Mouse (Mus musculus): ENCODE results near the gene Tas2r136.

Gene Tas2r136

DNA sequence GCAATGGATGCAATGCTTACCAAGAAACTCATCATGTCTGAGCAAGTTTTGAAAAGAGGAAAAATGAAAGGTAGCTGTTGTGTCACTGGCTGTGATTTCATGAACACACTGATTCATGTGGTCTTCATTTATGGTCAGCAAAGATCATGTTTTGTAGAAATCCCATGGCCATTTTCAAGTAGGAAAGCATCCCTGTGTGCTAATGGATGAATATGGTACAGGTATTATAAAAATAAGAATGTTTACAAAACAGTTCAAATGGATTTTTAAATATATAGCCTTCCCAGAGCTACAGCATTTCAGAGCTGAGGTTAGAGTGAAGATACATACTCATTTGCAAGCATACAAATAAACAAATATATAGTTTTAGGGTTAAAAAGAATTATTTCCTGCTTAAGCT, at the start of gene Tas2r136:
Gene Tas2r136 (minus strand): TSS at position 101 of the 400 bp plus-strand sequence.
- no peak for DNase-seq (ENCODE audit: low spot score in 2 of 2)

DNA sequence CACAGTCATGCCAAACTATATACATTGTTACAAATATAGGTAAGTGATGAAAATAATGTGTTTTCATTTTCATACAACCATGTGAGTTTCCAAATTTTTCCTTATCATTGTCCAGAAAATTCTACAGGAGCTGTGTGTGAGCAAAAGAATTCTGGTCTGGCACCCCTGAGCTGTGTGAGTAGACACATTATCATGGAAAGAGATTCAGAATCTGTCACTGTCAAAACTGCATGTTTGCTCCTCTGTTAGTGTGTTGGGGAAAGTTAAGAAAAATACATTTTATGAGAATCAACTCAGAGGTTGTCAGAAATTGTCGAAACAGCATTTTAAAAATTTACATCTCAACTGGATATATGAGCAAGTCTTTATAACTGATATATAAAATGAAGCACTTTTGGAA, 24.6 kb upstream of the Tas2r136 start, which contains the start of gene Tas2r117:
Gene Tas2r117 (plus strand): TSS at position 301 of the 400 bp plus-strand sequence.
- DNase-seq (ENCODE audit: low spot score in 2 of 2), result no peak

DNA sequence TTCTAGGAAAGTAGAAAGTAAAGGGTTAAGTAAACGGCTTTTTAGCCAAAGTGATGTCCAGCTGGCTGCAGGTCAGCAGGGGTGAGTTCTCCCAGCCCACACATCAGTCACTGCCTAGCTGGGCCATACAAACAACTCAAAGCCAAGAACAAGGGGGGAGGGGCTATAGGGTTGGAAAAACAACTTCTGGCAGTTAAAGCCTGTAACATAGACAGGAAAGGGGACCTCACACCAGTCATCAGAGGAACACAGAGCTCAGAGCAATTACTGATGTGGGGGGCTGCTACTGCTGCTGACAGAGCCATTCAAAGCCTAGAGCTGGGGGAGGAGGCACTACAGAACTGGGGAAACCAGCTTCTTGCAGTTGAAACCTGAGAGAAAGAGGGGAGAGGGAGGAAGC, 17.4 kb upstream of the Tas2r136 start:
- no peak for DNase-seq (ENCODE audit: low spot score in 2 of 2)

DNA sequence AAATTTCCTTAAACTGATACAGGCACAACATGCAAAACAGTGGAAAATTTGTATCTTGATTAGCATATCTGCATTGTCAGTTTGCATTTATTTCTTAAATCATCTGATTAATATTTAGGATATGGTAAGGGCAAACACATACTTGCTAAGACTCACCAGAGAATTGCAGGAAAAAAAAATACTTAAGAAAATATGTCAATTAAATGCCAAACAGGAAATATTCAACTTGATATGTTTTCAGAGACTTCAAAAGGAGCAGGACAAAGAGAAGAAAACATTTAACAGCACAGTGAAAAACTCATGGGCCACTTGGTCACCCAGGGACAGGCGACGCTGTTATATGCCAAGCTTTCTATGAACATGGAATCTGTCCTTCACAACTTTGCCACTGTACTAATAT, 16.1 kb downstream of the Tas2r136 start, which contains the start of gene Tas2r102:
Gene Tas2r102 (plus strand): TSS at position 301 of the 400 bp plus-strand sequence.
- no peak for DNase-seq (ENCODE audit: low spot score in 2 of 2)

DNA sequence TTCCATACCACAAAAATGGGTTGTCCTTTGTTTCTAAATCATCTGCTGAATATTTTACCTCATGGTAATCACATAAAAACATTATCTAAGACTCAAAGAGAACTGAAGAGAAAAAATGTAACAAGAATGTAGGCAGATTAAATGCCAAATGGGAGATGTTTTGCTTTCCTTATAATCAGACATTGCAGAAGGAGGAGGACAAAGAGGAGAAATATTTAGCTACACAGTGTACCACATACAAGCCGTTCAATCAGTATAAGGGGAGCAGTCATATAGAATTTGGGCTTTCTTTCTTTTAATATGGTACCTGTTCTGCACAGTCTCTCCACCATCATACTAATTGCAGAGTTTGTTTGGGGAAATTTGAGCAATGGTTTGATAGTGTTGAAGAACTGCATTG, 23.5 kb downstream of the Tas2r136 start, which contains the start of gene Tas2r124:
Gene Tas2r124 (plus strand): TSS at position 301 of the 400 bp plus-strand sequence.
- no peak for DNase-seq (ENCODE audit: low spot score in 2 of 2)

DNA sequence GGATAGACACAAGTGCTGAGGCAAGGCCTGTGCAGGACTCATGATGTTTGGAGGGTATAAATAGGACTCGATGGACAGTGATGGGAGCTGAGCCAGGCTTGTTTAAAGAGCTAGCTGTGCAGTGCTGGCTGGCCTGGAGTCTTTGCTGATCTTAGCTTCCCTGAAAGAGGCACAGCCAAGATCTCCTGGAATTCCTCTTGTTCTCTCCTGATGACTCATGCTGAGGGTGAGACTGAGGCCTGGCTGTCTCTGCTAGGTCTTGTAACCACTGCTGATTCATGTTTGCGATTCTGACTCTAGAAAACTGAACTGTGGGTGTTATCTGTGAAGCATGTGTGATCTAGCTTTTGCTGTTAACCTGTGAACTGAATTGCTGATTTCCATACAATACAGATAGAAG, 27.8 kb downstream of the Tas2r136 start:
- DNase-seq (ENCODE audit: low spot score in 2 of 2), result no peak

DNA sequence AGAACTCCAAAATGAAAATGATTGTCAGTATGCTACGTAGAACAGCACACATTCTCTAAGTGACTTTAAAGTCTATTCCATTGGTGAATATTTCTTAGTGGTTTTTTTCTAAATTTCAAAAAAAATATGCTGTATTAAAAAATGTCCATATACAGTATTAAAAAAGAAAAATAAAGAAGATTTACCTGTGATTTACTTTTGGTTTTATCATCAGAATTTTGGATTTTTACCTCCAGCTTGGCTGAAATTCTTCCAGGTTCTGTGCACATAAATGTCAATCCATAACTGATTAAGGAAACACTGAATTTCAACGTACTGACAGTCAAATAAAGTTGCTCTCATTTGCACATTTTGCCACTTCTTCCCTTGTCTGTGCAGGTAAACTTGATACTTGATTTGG, 40.0 kb downstream of the Tas2r136 start, which contains the start of gene Tas2r115:
Gene Tas2r115 (minus strand): TSS at position 101 of the 400 bp plus-strand sequence.
- DNase-seq (ENCODE audit: low spot score in 2 of 2), result no peak
